24 mouse cellular contexts compared by ENCODE assay signal in genomic region chr1:91037213-91037612, GRCm38 (mm10). TPM values are rescaled to one million over a fixed set of nuclear protein-coding genes. Genes with fewer than 3 reads are reported as not detected.
A peak's percentile ranks its signal among the peaks of the same experiment; 100 is the strongest.
DNase-seq lines count a peak whose midpoint lies in the region; ATAC-seq lines count a peak whose summit lies in the region.
"Had no signal": no experiment of that assay in that cellular context is flagged by ENCODE, and none has a peak within 500 bp of the region (broad histone marks: within the 10 kb centered on the region; RNA-seq: fewer than 3 reads in every experiment).

No protein-coding gene starts in this region.

- DNase-seq in heart, postnatal 10 days, result no peak
- DNase-seq in heart, postnatal 36 days, result no peak
- DNase-seq: adrenal gland, adult 8-10 months; cerebellum, adult 11 months; cerebellum, adult 9-10 months; kidney, adult 18-20 months; kidney, postnatal 25 days; right cerebral cortex, postnatal 25 days had no signal

- H3K4me1 ChIP-seq in heart, embryonic 11.5 days (ENCODE audit: control insufficient read depth, insufficient read depth, low read length), result peaks cover 64% of the 10 kb centered on the region
- peaks cover 60% of the 10 kb centered on the region for H3K4me1 ChIP-seq in heart, embryonic 16.5 days (ENCODE audit: control insufficient read depth, insufficient read depth, low read length)

- H3K27me3 ChIP-seq in heart, embryonic 11.5 days (ENCODE audit: control insufficient read depth, insufficient read depth, low read length), result no peaks in the 10 kb centered on the region
- H3K27me3 ChIP-seq in heart, embryonic 16.5 days (ENCODE audit: control insufficient read depth, insufficient read depth, low read length), result no peaks in the 10 kb centered on the region
- H3K27me3 ChIP-seq: CH12.LX; embryonic facial prominence, embryonic 15.5 days; forebrain, embryonic 13.5 days; kidney, embryonic 15.5 days; limb, embryonic 13.5 days; lung, embryonic 15.5 days; stomach, embryonic 15.5 days had no signal

- no peak for ATAC-seq in heart, embryonic 11.5 days (replicated peaks; ENCODE audit: insufficient number of reproducible peaks, low FRiP score, low TSS enrichment)
- ATAC-seq in heart, embryonic 16.5 days (replicated peaks; ENCODE audit: extremely low read depth, insufficient read depth, low FRiP score), result no peak
- peak; percentile 24; the same call in 1 of the 2 replicates for ATAC-seq in common myeloid progenitor, adult 5-6 weeks (replicated peaks; ENCODE audit: low read depth, poor library complexity, severe bottlenecking)
- ATAC-seq in erythroblast, adult 5-6 weeks (replicated peaks; ENCODE audit: low FRiP score, poor library complexity, severe bottlenecking), result no peak
- ATAC-seq: forebrain, embryonic 13.5 days; hindbrain, embryonic 16.5 days; midbrain, embryonic 16.5 days had no signal

- WGBS in heart, embryonic 11.5 days (ENCODE audit: insufficient replicate concordance), result 85% methylated on average over 4 of the region's 4 CpGs
- WGBS in heart, embryonic 16.5 days, result 71% methylated on average over 4 of the region's 4 CpGs

- H3K36me3 ChIP-seq in heart, embryonic 11.5 days (ENCODE audit: control insufficient read depth, insufficient read depth, low read length), result no peaks in the 10 kb centered on the region
- H3K36me3 ChIP-seq in heart, embryonic 16.5 days (ENCODE audit: control insufficient read depth, insufficient read depth), result no peaks in the 10 kb centered on the region
- H3K36me3 ChIP-seq: embryonic facial prominence, embryonic 15.5 days; hindbrain, embryonic 10.5 days; kidney, embryonic 15.5 days; limb, embryonic 13.5 days; lung, embryonic 15.5 days; stomach, embryonic 15.5 days had no signal

- intact Hi-C loops in heart, postnatal 10 days (cut with DNase I), result no loop called here
- intact Hi-C loops in heart, postnatal 36 days (cut with DNase I), result no loop called here

- no peaks in the 10 kb centered on the region for H3K9me3 ChIP-seq in heart, embryonic 11.5 days (replicated peaks; ENCODE audit: control insufficient read depth, low read length)
- no peaks in the 10 kb centered on the region for H3K9me3 ChIP-seq in heart, embryonic 16.5 days (replicated peaks; ENCODE audit: control insufficient read depth, low read length)
- H3K9me3 ChIP-seq: embryonic facial prominence, embryonic 15.5 days; forebrain, embryonic 13.5 days; hindbrain, embryonic 10.5 days; kidney, embryonic 15.5 days; limb, embryonic 13.5 days; lung, embryonic 15.5 days; stomach, embryonic 15.5 days had no signal

- no peak overlapping the region for H3K9ac ChIP-seq in heart, embryonic 11.5 days (ENCODE audit: low read depth, low read length)
- H3K9ac ChIP-seq in heart, embryonic 16.5 days (ENCODE audit: low read length), result peak overlapping the region; percentile 16; the same call in 1 of the 2 replicates
- H3K9ac ChIP-seq: embryonic facial prominence, embryonic 15.5 days; forebrain, embryonic 13.5 days; kidney, embryonic 15.5 days; limb, embryonic 13.5 days; lung, embryonic 15.5 days; stomach, embryonic 15.5 days had no signal

- no peak overlapping the region for H3K4me2 ChIP-seq in heart, embryonic 11.5 days
- no peak overlapping the region for H3K4me2 ChIP-seq in heart, embryonic 16.5 days (ENCODE audit: low read depth, low read length)
- H3K4me2 ChIP-seq: embryonic facial prominence, embryonic 15.5 days; forebrain, embryonic 13.5 days; kidney, embryonic 15.5 days; limb, embryonic 13.5 days; liver, embryonic 11.5 days; lung, embryonic 15.5 days; midbrain, embryonic 11.5 days; stomach, embryonic 15.5 days had no signal

- peak overlapping the region; percentile 22; the same call in 1 of the 2 replicates for H3K27ac ChIP-seq in heart, embryonic 11.5 days (ENCODE audit: low read depth, low read length)
- H3K27ac ChIP-seq in heart, embryonic 16.5 days (ENCODE audit: low read length), result peak overlapping the region; percentile 59
- H3K27ac ChIP-seq: embryonic facial prominence, embryonic 15.5 days; forebrain, embryonic 13.5 days; hindbrain, embryonic 10.5 days; kidney, embryonic 15.5 days; limb, embryonic 13.5 days; lung, embryonic 15.5 days; stomach, embryonic 15.5 days had no signal

- no peak overlapping the region for H3K4me3 ChIP-seq in heart, embryonic 11.5 days (ENCODE audit: low read depth, low read length)
- no peak overlapping the region for H3K4me3 ChIP-seq in heart, embryonic 16.5 days (ENCODE audit: low read length)
- H3K4me3 ChIP-seq: embryonic facial prominence, embryonic 15.5 days; forebrain, embryonic 13.5 days; hindbrain, embryonic 10.5 days; kidney, embryonic 15.5 days; limb, embryonic 13.5 days; lung, embryonic 15.5 days; stomach, embryonic 15.5 days had no signal

RNA-seq across cellular contexts. Expression of gene Lrrfip1, which starts 38.7 kb away (rescaled TPM):
- polyA plus RNA-seq in heart, embryonic 11.5 days (2014; fragmentation: Nextera tagmentation; extraction: Ambion mirVana), result 115 and 138 TPM in 2 replicates
- total RNA-seq in heart, postnatal 10 days (2021), result 100 to 1,000 TPM; 172 to 186 TPM
- polyA plus RNA-seq in heart, embryonic 16.5 days (2015; fragmentation: Nextera tagmentation; extraction: Ambion mirVana), result 156 TPM in 2 replicates
- 10 to 100 TPM; 69.1 to 80.9 TPM for total RNA-seq in heart, postnatal 36 days (2021)
- total RNA-seq in common myeloid progenitor, adult 5-6 weeks (2017), result 117 and 166 TPM in 2 replicates
- total RNA-seq in erythroblast, adult 5-6 weeks (2015; ENCODE audit: low replicate concordance), result 16.9 and 26.1 TPM in 2 replicates
- 28.5 and 33.3 TPM in 2 replicates for total RNA-seq in erythroblast, adult 5-6 weeks (2017; ENCODE audit: low replicate concordance)
